Mouse (Mus musculus) spleen, adult 2 months (tissue): ENCODE data around the gene Tmem156.

Experiments
- CTCF ChIP-seq: fragments of 200-500 bp; IDR thresholded peaks from 2 replicates; pipeline ENCODE4 v1.5.1; 2011; ENCODE audit warnings: mild to moderate bottlenecking, inconsistent platforms; ENCODE audit not compliant: insufficient read depth, insufficient read length, insufficient replicate concordance; ENCODE audit errors: extremely low read depth
- POLR2A ChIP-seq: fragments of 200-500 bp; IDR thresholded peaks from 2 replicates; pipeline ENCODE4 v1.6.1; 2011; ENCODE audit warnings: low read depth, low read length, inconsistent platforms

DNA sequence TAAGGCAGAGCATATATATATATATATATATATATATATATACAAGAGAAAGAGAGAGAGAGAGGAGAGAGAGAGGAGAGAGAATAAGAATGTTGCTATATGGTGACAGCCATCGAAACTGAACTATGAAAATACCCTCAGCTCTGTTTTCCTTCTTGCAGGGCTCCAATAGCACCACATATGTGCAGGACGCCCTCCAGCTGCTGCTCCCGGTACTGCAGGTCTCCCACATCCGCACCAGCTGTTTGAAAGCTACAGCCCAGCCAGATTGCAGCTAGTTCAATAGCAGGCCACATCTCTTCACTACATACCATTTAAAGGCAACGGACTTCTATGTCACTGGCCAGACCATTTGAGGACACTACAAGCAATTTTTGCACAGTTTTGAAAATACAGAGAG is 51.5 kb downstream of the Tmem156 start:
- TF ChIP-seq POLR2A: no peak
- TF ChIP-seq CTCF: peak; percentile 57; the same call in 1 of the 2 replicates
